Mouse (Mus musculus) embryonic fibroblast, embryonic 13.5 days (primary cell): ENCODE measurements at regions not wholly inside any gene's neighbourhood (a gene's known extent, or its start where the extent isn't known, plus 50 kb on each side); places are given as distances from the start of the nearest gene placed in this dataset.

ENCODE experiments used
- CTCF ChIP-seq: IDR thresholded peaks from 2 replicates; pipeline ENCODE4 v1.5.1; 2011; ENCODE audit warnings: mild to moderate bottlenecking, control low read depth, low read length, moderate library complexity, borderline replicate concordance; ENCODE audit not compliant: insufficient read depth
- POLR2A ChIP-seq: IDR thresholded peaks from 2 replicates; pipeline ENCODE4 v1.6.1; 2011; ENCODE audit warnings: low read depth, mild to moderate bottlenecking, control low read depth, low read length, moderate library complexity

DNA sequence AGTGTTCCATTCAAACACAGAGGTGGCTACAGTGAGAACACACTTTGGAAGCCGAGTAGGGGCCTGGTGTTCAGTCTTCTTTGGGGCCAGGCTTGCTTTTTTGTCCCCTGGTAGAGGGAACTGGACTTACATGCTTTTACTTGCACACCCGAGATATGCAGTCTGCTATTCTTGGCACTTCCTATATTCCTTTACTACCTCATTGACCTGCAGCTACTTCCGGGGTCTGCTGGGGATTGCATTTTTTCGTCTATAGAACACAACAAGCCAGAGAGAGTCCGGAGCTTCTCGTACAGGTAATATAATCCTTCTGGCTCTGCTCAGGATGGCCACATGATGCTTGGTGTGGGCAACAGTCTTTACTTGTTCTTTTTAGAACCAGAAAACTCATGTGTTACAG lies 99.7 kb downstream of the Kcnrg start:
- TF ChIP-seq CTCF = no peak
- no peak for TF ChIP-seq POLR2A
